Mouse (Mus musculus) left cerebral cortex, adult 18-20 months (tissue): ENCODE results near the gene Akr1b8. TPM values are rescaled to one million over a fixed set of nuclear protein-coding genes. Genes with fewer than 3 reads are reported as not detected.
"Not testable (repeated sequence)": the region's sequence is repeated elsewhere in the genome, so short reads cannot be mapped to it uniquely, and the experiment has no call there.

Experiments used
- DNase-seq, 2 experiments: peaks; one replicate each; pipeline ENCODE4 v3.0.0; 2021 to 2022; ENCODE audit warnings: low spot score in 2 of 2, mixed read lengths in 1 of 2
- total RNA-seq, 2 experiments: library from RNA; stranded (reverse); gene quantifications; 2 replicates each; pipeline ENCODE4 v1.2.3; 2021

Akr1b8 gene
- total RNA-seq, 2 experiments from 2014 or later: 0.44 to 0.98 TPM

DNA sequence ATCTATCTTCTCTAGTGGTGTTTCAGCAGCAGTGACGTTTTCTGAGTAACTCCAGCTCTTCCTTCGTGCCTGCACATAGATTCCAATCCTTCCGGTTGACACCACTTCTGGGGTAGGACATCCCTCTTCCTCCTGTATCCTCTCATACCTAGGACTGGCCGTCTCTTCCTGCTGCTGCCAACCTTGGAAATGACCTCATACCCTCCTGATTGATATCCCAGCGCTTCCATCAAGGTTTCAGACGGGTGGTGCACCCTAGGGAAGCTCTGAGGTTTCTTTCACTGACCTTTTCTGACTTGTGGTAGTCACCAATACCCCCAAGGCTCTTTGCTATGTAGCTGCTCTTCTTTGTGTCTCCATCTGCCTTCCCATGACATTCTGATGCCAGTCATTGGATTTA is 44.5 kb downstream of the Akr1b8 start:
- no peak for DNase-seq

DNA sequence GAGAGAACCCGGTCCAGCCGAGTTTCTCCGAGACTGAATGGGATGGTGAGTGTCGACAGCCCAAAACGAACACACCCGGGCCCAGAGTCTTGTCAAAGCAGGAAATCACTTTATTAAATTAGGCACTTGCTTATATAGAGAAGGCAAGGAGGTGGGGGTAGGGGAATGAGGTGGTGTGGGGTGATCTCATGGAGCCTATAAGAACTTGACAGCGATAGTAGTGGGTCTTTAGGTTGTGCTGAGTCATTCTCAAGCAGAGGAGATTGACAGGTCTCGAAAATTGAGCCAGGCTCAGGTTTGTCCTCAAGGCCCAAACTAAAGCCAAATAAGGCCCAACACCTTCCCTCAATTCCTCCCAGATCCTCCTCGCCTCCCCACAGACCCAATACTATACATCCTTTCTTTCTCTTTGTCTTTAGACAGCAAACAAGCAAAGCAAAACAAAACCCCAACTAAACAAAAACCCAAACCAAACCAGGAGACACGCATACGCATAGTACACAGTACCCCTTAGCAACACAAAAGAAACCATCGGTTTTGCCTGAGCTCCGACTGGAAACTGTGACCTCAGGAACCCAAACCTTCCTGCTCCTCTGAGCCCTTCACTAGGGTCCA is 45.8 kb downstream of the Akr1b8 start:
- no peak for DNase-seq

DNA sequence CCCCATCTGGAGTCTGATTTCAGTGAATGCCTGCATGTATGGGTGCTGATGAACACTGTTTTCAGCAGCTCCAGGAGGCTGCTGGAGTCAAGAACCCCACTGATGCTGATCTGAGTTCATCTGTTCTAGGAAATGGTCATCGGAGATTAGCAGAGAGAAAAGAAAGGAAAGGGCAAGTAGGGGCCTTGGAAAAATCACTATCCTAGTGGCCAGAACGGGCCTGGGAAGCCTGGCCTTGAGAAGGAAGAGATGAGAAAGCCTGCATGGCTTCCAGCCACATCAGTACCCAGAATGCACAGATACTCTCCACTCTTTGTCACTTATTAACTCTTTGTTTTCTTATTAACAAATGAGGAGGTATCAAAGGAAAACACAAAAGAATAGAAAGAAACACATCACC is 46.8 kb downstream of the Akr1b8 start:
- DNase-seq: no peak

GRCm38 (mm10) chr6:34406746-34407145 is 52.8 kb downstream of the Akr1b8 start:
- no peak for DNase-seq

DNA sequence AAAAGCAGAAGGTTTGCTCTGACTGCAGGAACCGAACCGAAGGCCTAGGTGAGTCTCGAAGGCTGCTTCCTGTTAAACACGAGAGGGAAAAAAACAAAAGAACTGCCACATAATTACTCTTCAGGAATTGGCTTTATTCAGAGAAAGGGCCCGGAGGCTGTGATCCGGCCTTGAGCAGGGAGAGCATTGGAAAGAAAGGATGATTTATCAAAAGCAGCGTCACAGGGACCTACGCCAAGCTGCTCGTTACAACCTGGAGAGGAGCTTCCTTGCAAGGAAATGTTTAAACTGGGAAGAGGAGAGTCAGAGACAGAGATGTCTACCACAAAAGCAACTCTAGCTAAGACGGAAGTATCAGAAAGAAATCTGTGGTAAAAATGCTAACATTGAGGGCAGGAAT is 53.5 kb downstream of the Akr1b8 start:
- no peak for DNase-seq

DNA sequence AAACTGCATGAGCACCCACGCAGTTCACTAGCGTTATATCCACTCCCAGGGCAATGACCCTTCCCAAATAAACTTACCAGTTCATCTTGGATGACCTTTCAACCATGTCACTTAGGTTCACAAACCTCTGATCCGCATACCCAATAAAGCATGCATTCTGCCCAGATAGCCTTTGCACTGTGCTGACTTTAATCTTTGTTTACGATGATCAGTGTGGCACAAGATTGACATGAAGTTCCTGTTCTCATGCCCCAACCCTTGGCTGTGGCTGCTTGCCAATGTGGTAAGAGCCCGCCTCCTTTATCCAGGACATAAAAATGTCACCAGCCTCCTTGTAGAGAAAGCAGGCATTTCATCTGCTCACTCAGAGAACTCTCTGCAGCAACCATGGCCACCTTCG is 58.1 kb downstream of the Akr1b8 start, which contains the start of gene Akr1b7:
Gene Akr1b7 (plus strand): TSS at position 312 of the 400 bp plus-strand sequence.
- no peak for DNase-seq

- no peak for DNase-seq
These were observed 58.8 kb downstream of the Akr1b8 start for GRCm38 (mm10) chr6:34412688-34413087.

- not testable (repeated sequence) for DNase-seq
These were observed 59.5 kb downstream of the Akr1b8 start for GRCm38 (mm10) chr6:34413386-34413785.

- no peak for DNase-seq
These were observed 62.6 kb downstream of the Akr1b8 start for GRCm38 (mm10) chr6:34416521-34416920.

Other genes with a start within 250 kb of the Akr1b8 start
- gene Slc35b4, start 177.0 kb upstream of the Akr1b8 start, total RNA-seq: 10 to 100 TPM; 67.9 to 71.3 TPM
- gene Akr1b3, start 36.6 kb upstream of the Akr1b8 start, total RNA-seq: 10 to 100 TPM; 51.2 to 55.2 TPM
- 10 to 100 TPM; 20.0 to 24.9 TPM for gene Akr1b10, start 30.1 kb downstream of the Akr1b8 start, total RNA-seq
- gene Akr1b7, start 58.2 kb downstream of the Akr1b8 start, total RNA-seq: not detected
- gene Bpgm, start 122.1 kb downstream of the Akr1b8 start, total RNA-seq: 10 to 100 TPM; 58.5 to 66.9 TPM
- gene Cald1, start 244.4 kb downstream of the Akr1b8 start, total RNA-seq: 10 to 100 TPM; 22.1 to 24.6 TPM